Mouse (Mus musculus) granulocyte monocyte progenitor cell, adult 5-6 weeks (primary cell): ENCODE measurements around the gene Naif1. TPM values are rescaled to one million over a fixed set of nuclear protein-coding genes. Genes with fewer than 3 reads are reported as not detected.

Experiments used
- ATAC-seq: replicated peaks from 2 replicates; pipeline ENCODE4 v1.8.0; 2016; ENCODE audit warnings: mild to moderate bottlenecking, moderate TSS enrichment, inconsistent platforms; ENCODE audit not compliant: poor library complexity, severe bottlenecking
- total RNA-seq, 2 experiments: library from RNA; stranded (forward) in 1 of 2; stranded (reverse) in 1 of 2; fragments of 200-712, 200-1000 nt in 1 of 2; fragments of >200 nt in 1 of 2; fragmentation: Nextera tagmentation in 1 of 2; gene quantifications; 2 replicates each; pipeline ENCODE4 v1.2.3; 2014 to 2017

Gene Naif1
- total RNA-seq (2014; fragmentation: Nextera tagmentation) (3.7 and 4.6 TPM in 2 replicates), total RNA-seq (2017) (3.0 and 4.8 TPM in 2 replicates)

GRCm38 (mm10) chr2:32449761-32450754, at the start of gene Naif1:
TSS of gene Naif1 (plus strand) at chr2:32450457.
- ATAC-seq: no peak

- ATAC-seq: peak; percentile 91
These were observed 45.6 kb upstream of the Naif1 start for GRCm38 (mm10) chr2:32404663-32405062.

GRCm38 (mm10) chr2:32407144-32407824, 43.0 kb upstream of the Naif1 start:
- ATAC-seq: no peak

- no peak for ATAC-seq
These were observed 41.5 kb upstream of the Naif1 start for GRCm38 (mm10) chr2:32408429-32409424.

- no peak for ATAC-seq
These were observed 38.9 kb upstream of the Naif1 start for GRCm38 (mm10) chr2:32411407-32411806.

- no peak for ATAC-seq
These were observed 37.3 kb upstream of the Naif1 start for GRCm38 (mm10) chr2:32412742-32413531.

- ATAC-seq: no peak
These were observed 36.3 kb upstream of the Naif1 start for GRCm38 (mm10) chr2:32413936-32414335.

- no peak for ATAC-seq
These were observed 34.5 kb upstream of the Naif1 start for GRCm38 (mm10) chr2:32415801-32416200.

GRCm38 (mm10) chr2:32416556-32416955, 33.7 kb upstream of the Naif1 start:
- no peak for ATAC-seq

- no peak for ATAC-seq
These were observed 32.8 kb upstream of the Naif1 start for GRCm38 (mm10) chr2:32417486-32417885.

- no peak for ATAC-seq
These were observed 31.7 kb upstream of the Naif1 start for GRCm38 (mm10) chr2:32418430-32419151.

GRCm38 (mm10) chr2:32419359-32419758, 30.9 kb upstream of the Naif1 start:
- no peak for ATAC-seq

GRCm38 (mm10) chr2:32420066-32420608, 30.1 kb upstream of the Naif1 start:
- ATAC-seq: no peak

- ATAC-seq: no peak
These were observed 29.6 kb upstream of the Naif1 start for GRCm38 (mm10) chr2:32420647-32421046.

GRCm38 (mm10) chr2:32421851-32422251, 28.4 kb upstream of the Naif1 start:
- no peak for ATAC-seq

GRCm38 (mm10) chr2:32423481-32424331, 26.6 kb upstream of the Naif1 start:
- peak; percentile 88 for ATAC-seq

- no peak for ATAC-seq
These were observed 25.5 kb upstream of the Naif1 start for GRCm38 (mm10) chr2:32424796-32425195.
